Mouse (Mus musculus): ENCODE results near the gene Trim38.

Trim38 gene

GRCm38 (mm10) chr13:23836630-23837029 is 66.9 kb downstream of the Trim38 start:
- no peak for DNase-seq (ENCODE audit: low spot score in 2 of 2)

- DNase-seq (ENCODE audit: low spot score in 2 of 2) = no peak
Observed at GRCm38 (mm10) chr13:23839308-23839707, 69.6 kb downstream of the Trim38 start, which contains the start of gene Slc17a3. Slc17a3 (plus strand) TSS chr13:23839434.
